Mouse (Mus musculus) ES-CJ7 (cell line): ENCODE measurements at regions not wholly inside any gene's neighbourhood (a gene's known extent, or its start where the extent isn't known, plus 50 kb on each side); places are given as distances from the start of the nearest gene placed in this dataset.
"Not testable (repeated sequence)": the region's sequence is repeated elsewhere in the genome, so short reads cannot be mapped to it uniquely, and the experiment has no call there.

Experiments used
- DNase-seq: peaks from one replicate; pipeline ENCODE4 v3.0.0; 2011; ENCODE audit warnings: low read depth, low spot score

DNA sequence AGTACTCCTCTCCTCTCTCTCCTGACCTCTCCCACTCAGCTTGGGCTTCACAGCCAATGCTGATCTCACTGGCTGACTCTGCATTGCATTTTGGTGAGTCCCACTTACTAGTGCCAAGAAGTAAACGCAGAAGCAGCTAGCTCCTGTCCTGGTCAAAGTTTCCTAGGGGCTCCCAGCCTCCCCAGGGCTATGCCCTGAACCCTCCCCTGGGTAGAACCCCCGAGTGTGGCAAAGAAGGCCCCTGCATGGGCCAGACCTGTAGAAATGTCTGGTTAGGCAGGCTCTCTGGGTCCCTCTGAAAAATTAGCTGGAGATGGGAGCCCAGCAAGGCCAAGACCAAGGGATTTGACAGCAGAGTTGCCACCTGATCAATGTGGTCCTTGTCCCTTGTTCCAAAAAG, 454.3 kb downstream of the Gm10330 start:
- DNase-seq: not testable (repeated sequence)

DNA sequence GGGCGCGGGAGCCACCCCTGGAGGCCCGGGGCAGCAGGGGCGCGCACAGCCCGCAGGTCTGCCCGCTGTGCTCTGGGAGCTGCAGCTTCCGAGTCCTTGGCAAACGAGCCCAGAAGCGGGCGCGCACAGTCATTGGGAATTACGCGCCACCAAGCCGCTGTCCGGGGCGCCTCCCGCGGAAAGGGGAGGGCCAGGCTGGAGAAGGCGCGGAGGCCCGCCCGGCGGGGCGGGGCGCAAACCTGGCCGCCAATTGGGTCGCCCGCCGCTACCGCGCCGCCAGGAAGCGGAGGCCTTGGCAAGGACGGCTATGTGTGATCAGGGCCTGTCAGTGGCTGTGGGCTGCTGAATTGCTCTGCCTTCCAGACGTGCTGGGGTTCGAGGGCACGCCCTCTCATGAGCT, 464.9 kb downstream of the Gm10330 start:
- DNase-seq: peak; percentile 27
